Mouse (Mus musculus) C2C12 (cell line): ENCODE data around the gene Ell.
"Not testable (repeated sequence)": the region's sequence is repeated elsewhere in the genome, so short reads cannot be mapped to it uniquely, and the experiment has no call there.

ENCODE experiments used
- CTCF ChIP-seq: IDR thresholded peaks from one replicate; pipeline ENCODE4 v1.5.1; 2011; ENCODE audit not compliant: control insufficient read depth, insufficient read depth, insufficient read length
- FOSL1 ChIP-seq: IDR thresholded peaks from one replicate; pipeline ENCODE4 v1.8.0; 2011; ENCODE audit warnings: mild to moderate bottlenecking, low read length; ENCODE audit not compliant: poor library complexity, insufficient read depth, severe bottlenecking
- MAX ChIP-seq: IDR thresholded peaks from one replicate; pipeline ENCODE4 v1.6.1; 2011; ENCODE audit warnings: mild to moderate bottlenecking, control low read depth
- MYOD1 ChIP-seq: IDR thresholded peaks from one replicate; pipeline ENCODE4 v1.6.1; 2011; ENCODE audit warnings: low read depth; ENCODE audit not compliant: control insufficient read depth, insufficient read length
- MYOG ChIP-seq: IDR thresholded peaks from one replicate; pipeline ENCODE4 v1.6.1; 2011; ENCODE audit not compliant: control insufficient read depth, insufficient read length; ENCODE audit errors: extremely low read depth
- USF1 ChIP-seq: IDR thresholded peaks from one replicate; pipeline ENCODE4 v1.6.1; 2011; ENCODE audit warnings: low read depth, mild to moderate bottlenecking, control low read depth, moderate library complexity

- not testable (repeated sequence) for TF ChIP-seq CTCF, MYOD1, USF1, MAX, MYOG, FOSL1
Measured at GRCm38 (mm10) chr8:70587955-70588354, 48.7 kb downstream of the Ell start.
